Mouse (Mus musculus): ENCODE measurements at regions not wholly inside any gene's neighbourhood (a gene's known extent, or its start where the extent isn't known, plus 50 kb on each side); places are given as distances from the start of the nearest gene placed in this dataset.
A peak's percentile ranks its signal among the peaks of the same experiment; 100 is the strongest.

DNA sequence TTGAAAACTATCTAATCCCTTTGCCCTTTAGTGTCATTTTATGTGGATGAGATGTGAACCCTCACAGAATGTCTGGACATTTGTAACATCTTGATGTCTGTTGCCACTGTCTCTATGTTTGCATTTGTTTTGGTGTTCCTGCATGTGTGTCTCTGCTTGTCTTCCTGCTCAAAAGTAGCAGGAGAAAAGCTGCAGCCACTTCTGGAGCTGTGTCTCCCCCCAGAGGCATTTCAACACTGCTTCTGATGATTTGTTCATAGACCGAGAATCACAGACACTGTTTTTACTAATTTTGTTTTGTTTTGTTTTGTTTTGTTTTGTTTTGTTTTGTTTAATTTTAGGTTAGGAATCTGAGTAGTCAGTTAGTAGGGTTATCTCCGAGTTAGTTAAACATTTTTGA, 883.8 kb downstream of the Gbe1 start:
- ATAC-seq (ENCODE audit: low read depth) (no peak), DNase-seq (no peak)
- no peaks in the 10 kb centered on the region for H3K4me1 ChIP-seq (replicated peaks)
- 55% methylated on average over 2 of the region's 2 CpGs for WGBS (ENCODE audit: insufficient replicate concordance)
- no peak overlapping the region for H3K27ac ChIP-seq
- H3K9me3 ChIP-seq (replicated peaks), result no peaks in the 10 kb centered on the region
- H3K36me3 ChIP-seq, result no peaks in the 10 kb centered on the region
- no peak overlapping the region for H3K4me2 ChIP-seq
- no peak overlapping the region for H3K4me3 ChIP-seq (replicated peaks)
- H3K27me3 ChIP-seq, result no peaks in the 10 kb centered on the region
- H3K9ac ChIP-seq, result no peak overlapping the region

DNA sequence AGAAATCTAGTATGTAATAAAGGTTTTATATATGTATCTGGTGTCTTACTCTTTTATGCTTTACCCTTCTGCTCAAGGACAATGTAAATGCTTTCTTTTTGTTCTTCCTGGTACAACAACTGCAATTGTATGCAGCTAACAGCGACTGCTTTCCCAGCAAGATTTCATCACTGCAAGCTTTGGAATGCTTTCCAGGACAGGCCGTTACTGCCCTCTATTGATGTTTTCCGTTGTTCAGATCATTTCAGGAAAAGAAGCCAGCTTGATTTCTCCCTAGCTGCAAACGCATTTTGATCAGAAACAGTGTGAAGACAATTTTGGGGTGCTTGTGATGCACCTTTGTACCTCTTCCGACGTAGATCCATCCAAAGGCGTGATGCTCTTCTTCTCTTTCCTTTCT, 895.1 kb downstream of the Gbe1 start:
- no peak overlapping the region for H3K27ac ChIP-seq
- H3K9ac ChIP-seq, result no peak overlapping the region
- no peaks in the 10 kb centered on the region for H3K36me3 ChIP-seq
- DNase-seq (no peak), ATAC-seq (ENCODE audit: low read depth) (no peak)
- H3K4me2 ChIP-seq, result no peak overlapping the region
- WGBS (ENCODE audit: insufficient replicate concordance), result 53% methylated on average over 7 of the region's 7 CpGs
- no peaks in the 10 kb centered on the region for H3K9me3 ChIP-seq (replicated peaks)
- H3K4me1 ChIP-seq (replicated peaks), result no peaks in the 10 kb centered on the region
- no peaks in the 10 kb centered on the region for H3K27me3 ChIP-seq
- no peak overlapping the region for H3K4me3 ChIP-seq (replicated peaks)

DNA sequence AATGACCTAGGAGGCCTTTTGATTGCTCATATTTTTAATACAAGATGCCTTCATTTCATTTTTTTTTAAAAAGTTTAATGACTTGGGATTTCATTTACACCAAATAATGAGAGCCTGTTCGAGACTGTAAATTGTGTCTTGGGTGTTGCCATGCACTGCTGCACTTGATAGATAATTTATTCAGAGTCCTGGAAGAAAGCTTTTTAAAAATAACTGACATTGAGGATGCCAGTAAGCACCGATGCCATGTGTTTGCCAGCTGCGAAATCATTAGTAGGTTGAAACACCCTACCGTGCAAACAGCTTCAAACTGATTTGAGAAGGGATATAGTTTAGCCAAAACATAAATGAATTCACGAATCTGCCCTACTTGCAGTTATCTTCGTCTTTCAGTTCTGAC, 910.7 kb downstream of the Gbe1 start:
- Histone ChIP-seq H3K27me3 (no peaks in the 10 kb centered on the region), H3K27ac (no peak overlapping the region), H3K4me3 (replicated peaks) (no peak overlapping the region), H3K4me2 (no peak overlapping the region), H3K4me1 (replicated peaks) (no peaks in the 10 kb centered on the region), H3K36me3 (no peaks in the 10 kb centered on the region), H3K9me3 (replicated peaks) (no peaks in the 10 kb centered on the region), H3K9ac (no peak overlapping the region)
- WGBS (ENCODE audit: insufficient replicate concordance), result 54% methylated on average over 6 of the region's 6 CpGs
- DNase-seq (no peak), ATAC-seq (ENCODE audit: low read depth) (no peak)

DNA sequence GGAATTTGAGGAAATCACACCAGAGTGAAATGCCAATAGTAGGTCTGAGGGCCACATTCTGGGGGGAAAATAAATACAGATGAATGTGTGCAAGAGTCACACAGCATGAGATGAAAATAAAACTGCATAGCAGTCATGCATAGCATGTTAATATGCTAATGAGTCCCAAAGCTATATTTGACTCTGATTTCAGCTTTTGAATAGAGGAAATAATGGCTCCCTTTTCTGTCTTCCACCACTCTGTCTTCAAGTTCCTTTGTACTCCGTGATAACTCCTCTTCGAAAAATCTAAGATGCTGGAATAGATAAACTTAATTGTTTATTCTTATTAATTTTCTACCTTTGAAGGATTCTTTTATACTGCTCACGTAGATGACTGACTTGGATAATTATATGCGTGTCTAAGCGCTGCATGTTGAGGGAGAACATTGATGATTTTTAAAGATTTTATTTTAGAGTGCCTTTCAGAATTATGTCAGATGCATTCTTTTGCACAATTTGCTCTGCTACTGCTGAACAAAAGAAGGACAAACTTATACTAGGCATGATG, 916.4 kb downstream of the Gbe1 start:
- Histone ChIP-seq H3K9me3 (replicated peaks) (no peaks in the 10 kb centered on the region), H3K27ac (no peak overlapping the region), H3K4me3 (replicated peaks) (no peak overlapping the region), H3K36me3 (no peaks in the 10 kb centered on the region), H3K27me3 (no peaks in the 10 kb centered on the region), H3K9ac (no peak overlapping the region), H3K4me2 (no peak overlapping the region), H3K4me1 (replicated peaks) (no peaks in the 10 kb centered on the region)
- DNase-seq (no peak), ATAC-seq (ENCODE audit: low read depth) (no peak)
- 75% methylated on average over 5 of the region's 5 CpGs for WGBS (ENCODE audit: insufficient replicate concordance)

DNA sequence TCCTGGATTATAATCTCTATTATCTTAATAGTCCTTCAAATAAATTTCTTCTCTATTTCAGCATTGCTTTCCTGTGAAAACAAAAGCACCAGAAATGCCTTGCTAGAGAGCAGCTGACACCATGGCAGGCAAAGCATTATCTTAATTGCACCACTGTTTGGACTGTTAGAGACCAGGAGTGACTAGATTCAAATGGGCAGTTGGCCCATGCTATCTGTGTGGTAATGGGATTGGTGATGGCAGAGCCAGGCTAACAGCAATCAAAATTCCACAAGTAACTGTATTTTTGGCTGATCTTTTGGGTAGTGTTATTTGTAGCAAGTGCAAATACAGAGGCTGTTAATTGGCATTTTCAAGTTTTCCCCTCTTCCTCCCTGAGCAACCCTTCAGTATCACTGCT, 929.3 kb downstream of the Gbe1 start:
- Histone ChIP-seq H3K4me2 (no peak overlapping the region), H3K27ac (no peak overlapping the region), H3K4me3 (replicated peaks) (no peak overlapping the region), H3K9ac (no peak overlapping the region), H3K9me3 (replicated peaks) (no peaks in the 10 kb centered on the region), H3K27me3 (no peaks in the 10 kb centered on the region), H3K4me1 (replicated peaks) (no peaks in the 10 kb centered on the region), H3K36me3 (no peaks in the 10 kb centered on the region)
- ATAC-seq (ENCODE audit: low read depth), result no peak
- DNase-seq, result no peak

DNA sequence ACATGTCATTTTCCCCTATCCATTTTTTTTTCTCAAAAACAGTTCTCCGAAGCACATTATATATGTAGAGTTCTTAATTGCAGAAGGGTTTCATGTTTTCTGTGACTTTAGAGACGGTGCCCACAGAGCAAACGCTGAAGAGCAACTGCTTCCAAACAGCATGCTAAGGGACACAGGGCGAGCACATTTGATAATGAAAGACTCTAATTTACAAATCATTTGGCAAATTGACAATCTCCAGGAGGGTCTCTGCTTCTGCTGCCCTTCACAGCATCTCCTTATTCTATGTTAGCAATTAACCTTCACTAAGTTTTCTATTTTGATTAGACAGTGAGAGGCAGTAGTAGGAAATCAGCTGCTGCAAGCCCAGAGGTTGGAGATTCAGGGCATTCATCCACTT, 929.7 kb downstream of the Gbe1 start:
- DNase-seq, result no peak
- no peaks in the 10 kb centered on the region for H3K36me3 ChIP-seq
- ATAC-seq (ENCODE audit: low read depth), result no peak
- no peaks in the 10 kb centered on the region for H3K27me3 ChIP-seq
- 63% methylated on average over 4 of the region's 4 CpGs for WGBS (ENCODE audit: insufficient replicate concordance)
- H3K27ac ChIP-seq, result no peak overlapping the region
- no peak overlapping the region for H3K9ac ChIP-seq
- H3K4me3 ChIP-seq (replicated peaks), result no peak overlapping the region
- H3K4me1 ChIP-seq (replicated peaks), result no peaks in the 10 kb centered on the region
- H3K9me3 ChIP-seq (replicated peaks), result no peaks in the 10 kb centered on the region
- H3K4me2 ChIP-seq, result no peak overlapping the region

DNA sequence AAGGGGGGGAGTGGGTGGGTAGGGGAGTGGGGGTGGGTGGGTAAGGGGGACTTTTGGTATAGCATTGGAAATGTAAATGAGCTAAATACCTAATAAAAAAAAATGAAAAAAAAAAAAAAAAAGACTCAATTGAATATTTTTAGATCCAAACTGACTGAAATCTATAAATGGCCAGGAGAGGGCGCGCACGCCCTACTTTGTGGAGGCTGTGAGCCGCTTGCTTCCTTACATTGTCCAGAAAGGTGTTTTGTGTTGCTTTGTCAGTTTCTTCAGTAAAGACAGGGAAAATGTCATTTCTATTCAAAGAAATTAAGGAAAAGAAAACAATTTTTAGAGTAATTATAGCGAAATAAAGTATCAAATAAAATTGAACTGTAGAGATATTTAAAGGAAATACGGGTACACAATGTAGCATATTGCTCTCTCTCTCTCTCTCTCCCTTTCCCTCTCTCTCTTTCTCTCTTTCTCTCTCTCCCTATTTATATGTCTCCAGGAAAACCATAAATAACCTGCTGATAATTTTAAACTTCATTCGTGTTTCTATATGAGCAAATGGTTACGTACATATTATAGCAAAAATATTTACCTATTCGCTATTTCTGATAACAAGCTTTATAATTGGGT, 933.9 kb downstream of the Gbe1 start:
- Histone ChIP-seq H3K27me3 (no peaks in the 10 kb centered on the region), H3K9ac (no peak overlapping the region), H3K36me3 (no peaks in the 10 kb centered on the region), H3K9me3 (replicated peaks) (no peaks in the 10 kb centered on the region), H3K4me3 (replicated peaks) (no peak overlapping the region), H3K4me1 (replicated peaks) (no peaks in the 10 kb centered on the region), H3K27ac (no peak overlapping the region), H3K4me2 (no peak overlapping the region)
- 31% methylated on average over 9 of the region's 9 CpGs for WGBS (ENCODE audit: insufficient replicate concordance)
- ATAC-seq (ENCODE audit: low read depth) (no peak), DNase-seq (peak; percentile 2)

DNA sequence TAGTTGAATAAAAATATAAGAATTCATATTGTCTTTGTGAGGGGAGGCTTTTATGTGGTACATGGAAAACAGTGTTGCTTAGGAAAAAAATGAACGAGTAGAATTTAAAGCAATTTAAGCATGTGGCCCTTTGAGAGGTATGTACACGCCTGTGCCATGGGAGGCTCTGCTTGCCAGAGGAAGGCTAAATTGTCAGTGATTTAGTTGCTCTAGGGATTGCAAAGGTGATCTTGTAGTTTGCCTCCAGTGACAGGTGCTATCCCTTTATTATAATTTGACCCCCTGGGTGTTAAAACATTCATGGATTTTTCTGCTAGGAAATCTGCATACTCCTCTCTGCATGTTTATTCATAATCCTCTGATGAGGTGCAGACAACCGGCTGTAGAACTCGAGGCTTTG, 942.0 kb downstream of the Gbe1 start:
- no peak for DNase-seq
- Histone ChIP-seq H3K36me3 (no peaks in the 10 kb centered on the region), H3K4me2 (no peak overlapping the region), H3K9ac (no peak overlapping the region), H3K27ac (no peak overlapping the region), H3K9me3 (replicated peaks) (no peaks in the 10 kb centered on the region), H3K27me3 (no peaks in the 10 kb centered on the region), H3K4me3 (replicated peaks) (no peak overlapping the region), H3K4me1 (replicated peaks) (no peaks in the 10 kb centered on the region)
- WGBS (ENCODE audit: insufficient replicate concordance), result 67% methylated on average over 4 of the region's 4 CpGs
- ATAC-seq (ENCODE audit: low read depth), result no peak

DNA sequence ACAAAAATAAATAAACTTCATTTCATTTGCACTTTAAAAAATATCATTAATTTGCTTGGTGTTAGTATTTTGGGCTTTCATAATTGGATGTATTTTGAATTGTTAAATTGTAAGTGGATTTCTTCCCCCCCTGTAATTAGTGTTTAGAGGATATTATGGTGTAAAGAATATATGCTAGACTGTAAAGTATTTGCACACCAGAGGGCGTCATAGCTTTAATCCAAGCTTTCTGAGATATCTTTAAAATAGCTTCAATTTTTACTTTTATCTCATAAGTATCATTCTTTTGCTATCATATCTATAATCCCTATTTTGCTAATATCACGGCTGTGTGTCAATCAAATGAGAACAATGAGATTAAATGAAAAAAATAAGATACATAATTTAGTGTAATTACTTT, 942.4 kb downstream of the Gbe1 start:
- Histone ChIP-seq H3K27me3 (no peaks in the 10 kb centered on the region), H3K9ac (no peak overlapping the region), H3K4me2 (no peak overlapping the region), H3K27ac (no peak overlapping the region), H3K4me3 (replicated peaks) (no peak overlapping the region), H3K9me3 (replicated peaks) (no peaks in the 10 kb centered on the region), H3K4me1 (replicated peaks) (no peaks in the 10 kb centered on the region), H3K36me3 (no peaks in the 10 kb centered on the region)
- ATAC-seq (ENCODE audit: low read depth) (no peak), DNase-seq (no peak)
- WGBS (ENCODE audit: insufficient replicate concordance), result 60% methylated on average over 2 of the region's 2 CpGs

DNA sequence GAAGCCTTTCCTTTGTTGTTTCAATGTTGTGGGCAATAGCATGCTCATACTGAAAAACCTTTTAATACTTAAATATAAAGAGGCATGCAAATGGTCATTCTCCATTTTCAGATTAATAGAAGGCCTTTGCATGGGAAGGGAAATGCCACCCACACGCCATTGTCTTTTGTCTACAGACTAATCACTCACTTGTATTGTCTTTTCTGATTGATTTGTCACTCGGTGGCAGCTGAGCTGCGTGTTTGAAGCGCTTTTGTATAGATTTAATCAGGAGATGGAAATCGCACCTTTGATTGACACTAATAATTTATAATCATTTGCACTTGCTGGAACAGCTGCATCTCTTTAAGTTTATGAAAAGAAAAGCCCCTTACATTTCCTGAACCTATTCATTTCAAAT, 953.4 kb downstream of the Gbe1 start:
- 63% methylated on average over 5 of the region's 5 CpGs for WGBS (ENCODE audit: insufficient replicate concordance)
- Histone ChIP-seq H3K36me3 (no peaks in the 10 kb centered on the region), H3K27ac (no peak overlapping the region), H3K27me3 (no peaks in the 10 kb centered on the region), H3K4me1 (replicated peaks) (no peaks in the 10 kb centered on the region), H3K4me3 (replicated peaks) (no peak overlapping the region), H3K4me2 (no peak overlapping the region), H3K9ac (no peak overlapping the region), H3K9me3 (replicated peaks) (no peaks in the 10 kb centered on the region)
- DNase-seq (no peak), ATAC-seq (ENCODE audit: low read depth) (no peak)

Data from liver, embryonic 13.5 days (tissue).